Mouse (Mus musculus) gastrocnemius, postnatal 36 days (tissue): Measurements from ENCODE around the gene Def8. TPM values are rescaled to one million over a fixed set of nuclear protein-coding genes. Genes with fewer than 3 reads are reported as not detected.

ENCODE experiments used
- DNase-seq, 2 experiments: peaks; one replicate each; pipeline ENCODE4 v3.0.0; 2022
- intact Hi-C: fragments of 180-260 bp; cut with DNase I; formaldehyde crosslinking; loops from one replicate; pipeline ENCODE4 v1.15.1; 2025
- long read RNA-seq, 2 experiments: library from polyadenylated mRNA; stranded (forward); transcript quantifications; one replicate each; pipeline ENCODE4 v2.0.0; 2021
- total RNA-seq, 2 experiments: library from RNA; stranded (reverse); gene quantifications; 2 replicates each; pipeline ENCODE4 v1.2.3; 2021

The Def8 gene
- total RNA-seq: 10 to 100 TPM; 35.7 to 40.3 TPM
- long read RNA-seq, experiment 1, transcript Def8-202 (12 exons, 3,127 nt): major isoform, 10 of 28 reads
- long read RNA-seq, experiment 1, partial matches to known transcripts: 12 of 28 reads
- long read RNA-seq, experiment 1, other reads (novel, unspliced or antisense): 6 of 28 reads
- long read RNA-seq, experiment 2, transcript Def8-202 (12 exons, 3,127 nt): major isoform, 16 of 34 reads
- long read RNA-seq, experiment 2, partial matches to known transcripts: 12 of 34 reads
- long read RNA-seq, experiment 2, other reads (novel, unspliced or antisense): 5 of 34 reads

DNA sequence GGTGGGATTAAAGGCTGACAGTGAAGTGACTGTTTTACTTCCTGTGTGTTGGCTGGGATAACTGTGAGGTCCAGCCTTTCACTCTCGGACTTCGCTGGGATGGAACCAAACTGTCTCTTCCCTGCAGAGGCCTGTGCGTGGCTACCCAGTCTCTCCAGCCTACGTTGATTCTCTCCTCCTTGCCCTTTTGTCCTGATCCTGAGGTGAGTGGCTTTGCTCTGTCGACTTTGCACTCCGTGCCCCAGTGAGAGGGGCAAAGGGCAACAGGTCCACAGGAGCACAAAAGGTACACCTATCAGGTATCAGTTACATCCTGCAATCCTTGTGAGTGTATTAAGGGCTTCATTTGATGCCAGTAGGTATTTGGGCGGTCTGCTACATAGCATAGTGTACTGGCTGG lies at the start of gene Def8:
Def8 (plus strand) TSS at position 87 of the 400 bp plus-strand sequence.
- intact Hi-C loops: no loop called here
- DNase-seq: no peak

DNA sequence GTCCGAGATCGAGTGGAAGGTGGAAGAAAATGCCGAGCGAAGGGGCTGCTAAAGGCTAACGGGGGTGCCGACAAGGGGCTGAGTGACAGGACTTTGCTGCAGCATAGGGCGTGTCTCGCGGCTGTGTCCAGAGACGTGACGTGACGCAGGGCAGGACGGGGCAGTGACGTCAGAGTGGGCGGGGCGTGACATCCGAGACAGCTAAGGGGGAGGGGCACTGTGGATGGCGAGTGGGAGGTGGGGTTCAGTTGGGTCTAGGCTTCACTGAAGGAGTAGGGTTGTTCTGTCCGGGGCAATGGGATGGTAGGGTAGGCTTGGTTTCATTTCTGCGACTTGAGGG lies 49.1 kb upstream of the Def8 start:
- intact Hi-C loops: no loop called here
- DNase-seq: peak; percentile 92

GRCm38 (mm10) chr8:123375701-123376100 lies 47.6 kb upstream of the Def8 start:
- intact Hi-C loops: no loop called here
- no peak for DNase-seq

DNA sequence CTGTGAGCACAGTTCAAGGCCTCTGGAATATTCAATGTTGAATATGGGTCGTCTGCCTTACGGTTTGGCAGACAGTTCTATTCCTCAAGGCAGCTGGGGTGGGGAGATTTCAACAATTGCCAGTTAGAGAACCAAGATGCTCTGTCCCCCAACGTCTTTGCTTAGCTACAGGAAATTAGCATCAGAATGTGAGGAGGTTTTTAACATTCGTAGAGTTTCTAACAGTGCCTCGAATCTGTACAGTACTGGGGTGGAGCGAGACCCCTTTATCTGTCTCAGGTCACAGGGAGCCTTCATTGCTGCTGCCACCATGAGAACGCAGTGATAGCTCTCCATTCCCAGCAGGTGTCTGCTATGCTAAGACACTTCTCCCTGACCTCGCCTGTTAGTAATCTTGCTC lies 47.2 kb upstream of the Def8 start:
- no peak for DNase-seq

DNA sequence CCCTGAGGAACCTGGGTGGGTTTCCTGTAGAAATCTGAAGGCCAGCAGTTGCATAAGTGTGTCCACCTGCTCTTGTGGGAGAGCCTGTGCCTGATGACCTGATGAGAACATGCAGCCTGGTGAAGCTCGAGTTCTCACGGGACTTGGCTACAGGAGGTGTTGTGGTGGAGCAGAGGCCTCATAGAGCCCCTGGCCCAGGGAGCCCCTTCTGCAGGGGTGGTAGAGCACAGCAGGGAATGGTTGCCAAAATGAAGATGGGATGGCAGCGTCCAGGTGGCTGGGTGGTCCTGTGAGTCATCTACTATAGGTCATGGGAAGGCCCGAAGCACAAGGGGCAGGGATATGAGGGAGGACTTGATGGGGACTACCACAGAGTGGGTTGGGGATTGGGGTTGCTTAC lies 41.6 kb upstream of the Def8 start:
- no peak for DNase-seq
- intact Hi-C loops: no loop called here

More for the DNA sequence above, 47.2 kb upstream of the Def8 start:
- intact Hi-C loops: no loop called here

DNA sequence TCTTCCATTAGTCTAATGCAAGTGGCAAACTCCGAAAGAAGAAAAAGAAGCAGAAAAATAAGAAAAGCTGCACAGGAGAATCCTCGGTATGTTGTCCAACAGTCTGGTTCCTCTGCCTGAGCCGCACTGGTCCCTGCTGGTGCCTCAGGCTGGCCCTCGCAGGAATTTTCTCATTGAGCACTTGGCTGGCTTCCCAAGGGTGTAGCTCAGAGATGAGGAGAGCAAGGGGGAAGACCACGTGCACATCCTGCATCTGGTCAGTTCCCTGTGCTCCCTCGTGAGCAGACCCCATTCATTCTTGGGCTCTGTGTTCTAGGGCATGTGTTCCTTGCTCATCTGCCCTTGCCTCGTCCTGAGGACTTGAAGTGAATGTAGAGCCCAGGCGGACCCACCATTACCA lies 40.8 kb upstream of the Def8 start:
- intact Hi-C loops: no loop called here
- DNase-seq: no peak

- intact Hi-C loops: no loop called here
Measured at GRCm38 (mm10) chr8:123384883-123385540, 38.3 kb upstream of the Def8 start.

GRCm38 (mm10) chr8:123387041-123387440 lies 36.3 kb upstream of the Def8 start:
- intact Hi-C loops: no loop called here
- no peak for DNase-seq

More at GRCm38 (mm10) chr8:123384883-123385540, 38.3 kb upstream of the Def8 start:
- no peak for DNase-seq

DNA sequence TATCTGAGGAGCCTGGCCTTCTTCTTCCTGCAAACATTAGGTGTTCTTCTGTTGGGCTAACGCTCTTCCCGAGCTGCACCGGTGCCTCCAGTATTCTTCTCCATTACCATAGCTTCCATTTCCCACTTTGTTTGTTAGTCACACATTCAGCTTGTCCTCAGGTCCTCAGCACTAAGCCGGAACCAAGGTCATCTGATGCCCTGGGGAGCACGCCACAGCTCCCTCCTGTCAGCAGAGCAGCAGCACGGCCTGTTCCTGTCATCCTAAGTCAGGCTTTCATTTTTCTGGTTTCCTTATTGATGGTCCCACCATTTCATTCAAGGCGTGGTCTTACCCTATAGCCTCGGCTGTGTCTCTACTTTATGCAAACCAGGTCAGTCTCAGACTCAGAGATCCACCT lies 35.5 kb upstream of the Def8 start:
- intact Hi-C loops: no loop called here
- DNase-seq: no peak

- intact Hi-C loops: no loop called here
- DNase-seq: no peak
Measured at GRCm38 (mm10) chr8:123389026-123389425, 34.3 kb upstream of the Def8 start.

DNA sequence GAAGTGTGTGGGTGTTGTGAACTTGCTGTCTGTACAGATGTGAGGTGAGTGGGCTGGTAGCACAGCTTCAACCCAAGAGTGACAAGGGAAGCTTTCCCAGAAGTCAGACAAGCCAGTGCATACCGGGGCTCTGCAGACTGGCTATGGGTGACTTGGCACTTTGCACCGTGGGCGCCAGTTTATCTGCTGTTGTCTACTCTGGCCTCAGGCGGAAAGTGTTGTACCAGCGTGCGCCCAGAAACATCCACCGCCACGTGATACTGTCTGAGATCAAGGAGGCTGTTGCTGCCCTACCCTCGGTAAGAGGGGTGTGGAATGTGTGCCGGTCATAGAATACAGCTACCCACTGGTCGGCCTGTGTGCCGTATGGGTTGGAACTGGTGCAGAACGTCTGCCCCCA lies 25.0 kb upstream of the Def8 start:
- no peak for DNase-seq
- intact Hi-C loops: no loop called here

DNA sequence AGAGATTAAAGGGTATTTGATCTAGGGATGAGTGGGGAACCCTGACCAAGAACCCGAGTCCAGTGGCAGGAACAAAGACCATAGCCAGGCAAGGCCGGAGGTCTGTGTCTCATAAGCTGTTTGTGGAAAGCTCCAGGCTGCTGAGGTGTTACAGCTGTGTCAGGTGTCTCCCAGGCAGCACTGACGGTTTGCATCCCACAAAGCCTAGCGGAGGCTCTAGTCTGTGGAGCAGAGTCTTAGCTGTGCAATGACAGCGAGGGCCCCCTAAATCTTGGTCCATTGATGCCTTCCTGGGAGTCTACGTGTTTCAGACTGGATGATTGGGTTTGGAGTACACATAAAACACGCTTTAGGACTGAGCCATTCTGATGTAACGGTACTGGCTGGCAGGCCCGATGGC lies 21.4 kb upstream of the Def8 start:
- DNase-seq: no peak

DNA sequence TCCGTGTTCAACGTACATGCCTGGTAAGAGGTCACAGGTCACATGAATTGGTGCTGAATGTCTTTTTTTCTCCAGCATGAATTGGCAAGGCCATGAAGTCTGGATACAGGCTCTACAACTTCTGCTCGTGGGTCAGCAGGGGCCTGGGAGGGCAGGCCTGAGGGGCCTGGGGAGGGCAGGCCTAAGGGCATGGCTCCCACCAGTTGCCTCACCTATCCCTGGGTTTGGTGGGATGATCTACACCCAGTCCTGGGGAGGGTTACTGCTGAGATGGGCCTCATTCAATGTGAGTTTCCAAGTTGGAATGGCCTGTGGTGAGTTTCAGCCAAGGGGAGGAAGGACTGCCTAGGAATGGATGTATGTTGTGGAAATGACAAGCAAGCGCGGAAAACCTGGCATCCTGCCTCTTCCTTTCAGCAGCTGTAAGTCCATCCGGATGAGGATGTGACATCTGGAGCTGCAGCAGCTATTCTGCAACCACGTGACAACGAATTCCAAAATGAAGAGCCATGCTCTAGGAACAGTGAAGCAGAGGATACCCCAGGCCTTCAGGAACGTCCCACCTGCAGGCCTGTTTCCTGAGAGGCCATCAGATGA lies 20.5 kb upstream of the Def8 start:
- no peak for DNase-seq
- intact Hi-C loops: loop anchor here (10.0 kb wide), 1 partner anchor 78 kb away; no protein-coding TSS in a partner anchor

More for the DNA sequence above, 21.4 kb upstream of the Def8 start:
- intact Hi-C loops: loop anchor here (10.0 kb wide), 1 partner anchor 77 kb away; no protein-coding TSS in a partner anchor

- intact Hi-C loops: loop anchor here (10.0 kb wide), 1 partner anchor 80 kb away; no protein-coding TSS in a partner anchor
- DNase-seq: no peak
Measured at GRCm38 (mm10) chr8:123404521-123404920, 18.8 kb upstream of the Def8 start.

DNA sequence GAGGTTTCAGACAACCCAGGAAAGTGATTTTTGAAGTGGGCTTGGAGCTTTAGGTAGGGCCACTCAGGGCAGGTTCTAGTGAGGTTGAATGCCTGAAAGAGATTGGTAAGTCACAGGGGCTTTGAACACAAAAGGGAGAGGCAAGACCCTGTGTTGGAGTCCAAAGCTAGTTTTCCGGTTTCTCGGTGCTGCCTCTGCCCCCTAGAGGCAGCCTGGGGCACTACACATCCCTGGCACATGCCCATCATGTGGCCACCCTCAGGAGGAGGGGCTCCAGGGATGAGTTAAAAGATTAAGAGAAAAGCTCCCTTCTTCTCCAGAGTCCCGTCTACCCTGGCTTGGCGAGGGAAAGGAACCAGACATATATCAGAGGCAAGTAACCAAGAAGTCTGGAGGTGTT lies 16.5 kb upstream of the Def8 start, which contains the start of gene Mc1r:
Mc1r (plus strand) TSS at position 322 of the 400 bp plus-strand sequence.
- peak; percentile 40 to 43 for DNase-seq
- intact Hi-C loops: loop anchor here (10.0 kb wide), 1 partner anchor 82 kb away; no protein-coding TSS in a partner anchor

DNA sequence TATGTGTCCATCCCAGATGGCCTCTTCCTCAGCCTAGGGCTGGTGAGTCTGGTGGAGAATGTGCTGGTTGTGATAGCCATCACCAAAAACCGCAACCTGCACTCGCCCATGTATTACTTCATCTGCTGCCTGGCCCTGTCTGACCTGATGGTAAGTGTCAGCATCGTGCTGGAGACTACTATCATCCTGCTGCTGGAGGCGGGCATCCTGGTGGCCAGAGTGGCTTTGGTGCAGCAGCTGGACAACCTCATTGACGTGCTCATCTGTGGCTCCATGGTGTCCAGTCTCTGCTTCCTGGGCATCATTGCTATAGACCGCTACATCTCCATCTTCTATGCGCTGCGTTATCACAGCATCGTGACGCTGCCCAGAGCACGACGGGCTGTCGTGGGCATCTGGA lies 15.7 kb upstream of the Def8 start:
- DNase-seq: no peak
- intact Hi-C loops: loop anchor here (10.0 kb wide), 1 partner anchor 83 kb away; no protein-coding TSS in a partner anchor

DNA sequence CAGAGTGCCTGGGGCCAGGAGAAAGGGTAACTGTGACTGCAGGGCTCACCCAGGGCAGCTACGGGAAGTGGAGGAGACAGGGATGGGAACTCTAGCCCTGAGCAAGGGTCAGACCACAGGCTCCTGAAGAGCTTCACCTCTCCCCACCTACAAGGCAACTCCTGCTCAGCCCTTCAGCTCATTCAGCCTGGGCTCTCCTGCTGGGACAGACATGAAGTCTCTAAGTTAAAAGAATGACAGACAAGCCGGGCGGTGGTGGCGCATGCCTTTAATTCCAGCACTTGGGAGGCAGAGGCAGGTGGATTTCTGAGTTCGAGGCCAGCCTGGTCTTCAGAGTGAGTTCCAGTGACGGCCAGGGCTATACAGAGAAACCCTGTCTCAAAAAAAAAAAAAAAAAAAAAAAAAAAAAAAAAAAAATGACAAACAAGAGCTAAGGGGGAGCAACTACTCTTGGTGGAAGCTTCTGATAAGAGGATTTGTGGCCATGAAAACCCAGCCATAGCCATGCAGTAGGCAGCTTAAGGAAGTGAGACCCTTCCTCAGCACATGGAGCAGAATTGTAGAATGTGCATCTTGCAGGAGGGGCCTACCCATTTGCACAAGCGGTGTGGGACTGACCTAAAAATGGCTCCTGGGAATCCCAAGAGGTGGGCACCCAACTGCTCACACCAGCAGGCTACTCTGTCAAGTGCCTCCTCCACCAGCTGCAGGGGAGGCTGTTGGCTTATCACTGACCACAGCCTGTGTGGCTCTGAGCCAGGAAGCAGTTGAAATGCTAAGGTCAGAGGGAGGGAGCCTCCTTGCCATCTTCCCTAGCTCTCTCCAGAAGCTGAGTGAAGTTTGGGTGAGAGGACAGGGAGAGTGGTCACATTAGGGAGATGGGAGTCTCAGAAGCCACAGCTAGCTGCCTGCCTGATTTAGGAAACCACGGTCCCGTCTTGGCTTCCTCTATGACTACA lies 14.5 kb upstream of the Def8 start:
- no peak for DNase-seq
- intact Hi-C loops: loop anchor here (10.0 kb wide), 1 partner anchor 84 kb away; no protein-coding TSS in a partner anchor

DNA sequence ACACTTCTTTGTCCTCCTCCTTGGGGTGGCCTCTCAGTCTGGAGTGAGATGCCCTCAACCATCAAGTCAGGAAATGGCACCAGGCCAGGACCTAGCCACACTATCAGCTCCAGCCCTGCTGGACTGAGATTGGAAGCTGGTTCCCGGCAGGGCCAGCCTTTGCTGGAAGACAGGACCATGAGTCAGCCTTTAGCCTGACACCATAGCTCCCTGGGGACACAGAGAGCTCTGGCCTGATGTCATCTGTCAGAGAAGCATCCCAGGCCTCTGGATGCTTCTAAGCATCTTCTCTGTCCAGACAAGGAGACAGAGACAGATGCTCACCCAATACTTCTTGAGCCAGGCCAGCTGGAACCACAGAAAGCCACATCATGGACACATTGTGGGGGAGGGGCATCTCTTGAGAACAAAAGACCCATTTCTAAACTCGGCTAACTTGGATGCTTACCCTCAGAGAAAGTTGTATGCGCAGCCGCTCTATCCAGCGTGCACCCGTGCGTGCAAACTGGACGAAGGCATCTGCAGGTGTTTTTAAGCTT lies 13.2 kb upstream of the Def8 start:
- DNase-seq: peak in 1 of 2 experiments; percentile 33
- intact Hi-C loops: no loop called here

GRCm38 (mm10) chr8:123410788-123411187 lies 12.5 kb upstream of the Def8 start:
- intact Hi-C loops: no loop called here
- no peak for DNase-seq

GRCm38 (mm10) chr8:123411246-123411645 lies 12.1 kb upstream of the Def8 start, which contains the start of gene Tubb3:
TSS of gene Tubb3 (plus strand) at chr8:123411424.
- intact Hi-C loops: no loop called here
- no peak for DNase-seq
